Mouse (Mus musculus): ENCODE data around the gene Ppp2r5a.

GRCm38 (mm10) chr1:191378080-191378479, 25.0 kb downstream of the Ppp2r5a start:
- no peak for TF ChIP-seq CTCF (IDR thresholded peaks at IDR 0.05; ENCODE audit: borderline replicate concordance, control insufficient read depth, extremely low read depth, insufficient read depth, low read length, poor library complexity)
- TF ChIP-seq POLR2A (IDR thresholded peaks at IDR 0.05; ENCODE audit: control insufficient read depth, extremely low read depth, insufficient read depth, low read length, poor library complexity) = no peak
